Mouse (Mus musculus) heart, embryonic 16.5 days (tissue): ENCODE measurements around the gene Ncoa6. TPM values are rescaled to one million over a fixed set of nuclear protein-coding genes. Genes with fewer than 3 reads are reported as not detected.
A peak's percentile ranks its signal among the peaks of the same experiment; 100 is the strongest.

Experiments used
- ATAC-seq: fragments of 200-750 bp; cut with Nextera tagmentation; replicated peaks from 2 replicates; pipeline ENCODE4 v1.8.0; 2017; ENCODE audit warnings: moderate number of reproducible peaks; ENCODE audit not compliant: insufficient read depth, low FRiP score; ENCODE audit errors: extremely low read depth
- H3K27ac ChIP-seq: fragments of 300-500 bp; sonication (generic); 2 replicates; pipeline ENCODE4 v1.5.1; 2014; ENCODE audit warnings: mild to moderate bottlenecking, low read length, control low read depth, moderate library complexity
- H3K27me3 ChIP-seq: fragments of 300-500 bp; sonication (generic); 2 replicates; pipeline ENCODE4 v1.6.1; 2014; ENCODE audit warnings: low read length, mixed read lengths; ENCODE audit not compliant: control insufficient read depth, insufficient read depth
- H3K36me3 ChIP-seq: fragments of 300-500 bp; sonication (generic); 2 replicates; pipeline ENCODE4 v1.6.1; 2014; ENCODE audit not compliant: control insufficient read depth, insufficient read depth
- H3K4me1 ChIP-seq: fragments of 300-500 bp; sonication (generic); 2 replicates; pipeline ENCODE4 v1.6.1; 2014; ENCODE audit warnings: low read length, mixed read lengths; ENCODE audit not compliant: control insufficient read depth, insufficient read depth
- H3K4me2 ChIP-seq: fragments of 300-500 bp; sonication (generic); 2 replicates; pipeline ENCODE4 v1.6.1; 2014; ENCODE audit warnings: low read depth, mild to moderate bottlenecking, control low read depth, low read length
- H3K4me3 ChIP-seq: fragments of 300-500 bp; sonication (generic); 2 replicates; pipeline ENCODE4 v1.5.1; 2014; ENCODE audit warnings: mild to moderate bottlenecking, control low read depth, low read length
- H3K9ac ChIP-seq: fragments of 300-500 bp; sonication (generic); 2 replicates; pipeline ENCODE4 v1.6.1; 2014; ENCODE audit warnings: low read length, control low read depth
- H3K9me3 ChIP-seq: fragments of 300-500 bp; sonication (generic); replicated peaks from 2 replicates; pipeline ENCODE4 v1.6.1; 2016; ENCODE audit warnings: low read length; ENCODE audit not compliant: control insufficient read depth
- WGBS: fragments of 180-500 bp; shearing (Covaris S2); extraction: QIAGEN DNeasy Blood & Tissue Kit; methylation state at CpG from one replicate; pipeline ENCODE4 v1.1.7; 2014; 5-methylcytosine and 5-hydroxymethylcytosine counted together
- microRNA counts: library from miRNA; unstranded; fragments of <30 nt; microRNA quantifications from one replicate; lab custom pipeline; 2016
- microRNA-seq: library from miRNA; unstranded; fragments of <30 nt; microRNA quantifications from one replicate; pipeline ENCODE4, GENCODE M21; 2017
- polyA plus RNA-seq: library from polyadenylated mRNA; unstranded; fragments of >200 nt; fragmentation: Nextera tagmentation; extraction: Ambion mirVana; gene quantifications from 2 replicates; pipeline ENCODE4 v1.2.1, GENCODE M21; 2015

Ncoa6 gene
- polyA plus RNA-seq, 1 experiment from 2014 or later: 13.1 TPM

DNA sequence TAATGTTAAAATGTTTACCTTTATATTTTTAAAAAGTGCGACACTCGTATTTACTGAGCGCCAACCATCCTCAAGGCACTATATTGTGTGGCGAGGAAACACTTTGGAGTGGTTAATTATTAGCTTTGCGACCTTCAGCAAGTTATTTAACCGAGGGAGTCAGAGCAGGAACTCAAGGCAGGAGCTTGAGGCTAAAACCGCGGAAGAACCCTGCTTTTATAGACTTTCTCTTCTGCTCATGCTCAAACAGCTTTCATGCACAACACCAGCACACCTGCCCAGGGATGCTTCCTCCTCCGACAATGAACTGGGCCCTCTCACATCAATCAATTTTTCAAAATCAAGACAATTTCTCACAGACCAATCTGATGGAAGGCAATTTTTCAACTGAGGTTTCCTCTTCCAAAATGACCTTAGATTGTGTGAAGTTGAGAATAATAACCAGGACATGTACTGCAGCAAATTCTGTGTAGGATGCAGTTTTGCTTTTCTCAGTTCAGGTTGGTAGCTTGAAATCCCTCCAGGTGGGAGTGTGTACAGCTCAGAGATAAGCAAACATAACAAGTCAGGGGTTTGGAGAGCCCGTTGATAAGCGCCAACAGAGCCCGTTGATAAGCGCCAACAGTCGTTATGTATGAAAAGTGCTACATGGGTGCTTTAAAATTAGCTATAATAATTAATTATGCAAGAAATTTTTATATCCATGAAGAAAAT lies 115.9 kb downstream of the Ncoa6 start:
- H3K4me3 ChIP-seq: peak overlapping the region; percentile 82
- H3K9ac ChIP-seq: peak overlapping the region; percentile 76
- peak overlapping the region; percentile 64 for H3K27ac ChIP-seq
- no peaks in the 10 kb centered on the region for H3K36me3 ChIP-seq
- ATAC-seq: 0 out of 2 replicates have a peak, but pooled peaks have one; percentile 8
- H3K9me3 ChIP-seq: no peaks in the 10 kb centered on the region
- 22% methylated on average over 14 of the region's 14 CpGs for WGBS
- H3K4me2 ChIP-seq: peak overlapping the region; percentile 84
- peaks cover 12% of the 10 kb centered on the region for H3K4me1 ChIP-seq
- H3K27me3 ChIP-seq: no peaks in the 10 kb centered on the region

DNA sequence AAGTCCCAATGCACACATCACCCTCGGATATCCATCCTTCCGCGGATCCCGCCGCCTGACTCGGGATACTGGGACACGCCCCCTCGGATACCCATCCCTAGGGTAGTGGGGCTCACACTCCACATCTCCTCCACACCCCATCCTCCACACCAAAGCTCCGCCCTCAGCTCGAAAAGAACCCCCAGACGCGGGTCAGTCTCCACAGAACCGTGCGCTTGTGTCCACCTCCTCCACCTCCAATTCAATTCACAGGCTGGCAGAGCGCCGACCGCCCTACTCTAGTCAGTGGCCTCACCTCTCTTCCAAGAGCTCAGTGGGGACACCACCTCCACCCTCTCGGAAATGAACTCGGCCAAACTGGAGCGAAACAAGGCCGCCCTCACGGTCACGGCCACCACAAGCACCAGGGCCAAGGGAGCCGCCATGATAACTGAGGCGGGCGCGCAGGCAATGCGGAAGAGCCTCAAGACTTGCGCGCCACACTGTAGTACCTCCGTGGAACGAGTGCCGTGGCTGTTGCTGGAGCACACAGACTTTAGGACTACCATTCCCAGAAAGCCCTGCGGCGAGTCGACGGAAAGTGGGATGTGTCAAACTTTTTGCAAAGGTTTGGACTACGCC lies 116.6 kb downstream of the Ncoa6 start, which contains the start of gene Pigu:
Gene Pigu (minus strand): TSS at position 460 of the 621 bp plus-strand sequence.
- Histone ChIP-seq H3K27ac (peak within 1 kb of the TSS; percentile 82), H3K27me3 (no peaks in the 10 kb centered on the region), H3K4me3 (peak within 1 kb of the TSS; percentile 82), H3K9me3 (no peaks in the 10 kb centered on the region), H3K36me3 (no peaks in the 10 kb centered on the region), H3K9ac (peak within 1 kb of the TSS; percentile 91), H3K4me1 (peaks cover 12% of the 10 kb centered on the region), H3K4me2 (peak within 1 kb of the TSS; percentile 92)
- ATAC-seq: peak; percentile 99
- under 1% methylated on average over 38 of the region's 38 CpGs for WGBS

DNA sequence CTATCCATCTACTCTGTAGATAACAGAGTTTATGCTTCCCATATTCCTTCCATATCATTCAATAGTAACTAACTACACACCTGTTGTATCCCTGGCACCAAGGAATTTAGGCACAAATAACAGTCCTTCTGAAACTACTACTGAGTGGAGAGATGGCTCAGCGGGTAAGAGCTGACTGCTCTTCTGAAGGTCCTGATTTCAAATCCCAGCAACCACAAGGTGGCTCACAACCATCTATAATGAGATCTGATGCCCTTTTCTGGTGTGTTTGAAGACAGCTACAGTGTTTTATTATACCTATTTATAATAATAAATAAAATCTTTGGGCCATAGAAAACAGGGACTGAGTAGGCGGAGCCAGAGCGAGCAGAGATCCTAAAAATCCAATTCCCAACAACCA lies 119.3 kb downstream of the Ncoa6 start:
- H3K4me3 ChIP-seq: no peak overlapping the region
- peaks cover 12% of the 10 kb centered on the region for H3K4me1 ChIP-seq
- no peaks in the 10 kb centered on the region for H3K36me3 ChIP-seq
- H3K9ac ChIP-seq: no peak overlapping the region
- WGBS: 86% methylated on average over 3 of the region's 3 CpGs
- no peaks in the 10 kb centered on the region for H3K9me3 ChIP-seq
- no peak overlapping the region for H3K4me2 ChIP-seq
- no peaks in the 10 kb centered on the region for H3K27me3 ChIP-seq
- no peak overlapping the region for H3K27ac ChIP-seq
- no peak for ATAC-seq

DNA sequence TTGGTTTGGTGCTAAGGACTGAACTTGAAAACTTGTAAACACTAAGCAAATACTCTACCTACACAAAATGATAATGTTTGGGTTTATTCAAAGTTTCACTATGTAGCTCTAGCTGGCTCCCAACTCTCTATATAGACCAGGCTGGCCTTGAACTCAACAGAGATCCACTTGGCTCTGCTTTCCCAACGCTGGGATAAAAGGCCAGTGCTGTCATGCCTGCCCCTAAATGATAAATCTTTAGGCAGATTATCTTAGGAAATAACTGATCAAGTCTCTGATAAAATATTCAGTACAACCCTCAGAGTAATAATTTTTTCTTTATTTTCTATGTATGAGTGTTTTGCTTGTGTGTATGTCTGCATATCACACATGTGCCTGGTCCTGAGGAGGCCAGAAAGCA lies 127.0 kb downstream of the Ncoa6 start:
- Histone ChIP-seq H3K27me3 (no peaks in the 10 kb centered on the region), H3K4me2 (no peak overlapping the region), H3K27ac (no peak overlapping the region), H3K36me3 (peaks cover 3% of the 10 kb centered on the region; the same call in 1 of the 2 replicates), H3K9ac (no peak overlapping the region), H3K9me3 (no peaks in the 10 kb centered on the region), H3K4me3 (no peak overlapping the region), H3K4me1 (no peaks in the 10 kb centered on the region)
- 79% methylated on average over 1 of the region's 1 CpGs for WGBS
- ATAC-seq: no peak

MicroRNAs within 50 kb of the gene (microRNA counts, 519-probe panel; counts per million panel counts)
- microRNA mmu-miR-695 (lab: Ali Mortazavi, UCI): 2,386 counts per million, percentile 53 among the panel's probes with 10 or more counts

Small RNA genes lying within 50 kb of the gene (microRNA-seq; reads per million reads assigned to microRNA genes)
- gene Mir695: not detected

Other genes with a start within 250 kb of the Ncoa6 start
- 401 and 410 TPM in 2 replicates for gene Dynlrb1, start 237.4 kb downstream of the Ncoa6 start, polyA plus RNA-seq
- gene Map1lc3a, start 197.6 kb downstream of the Ncoa6 start, polyA plus RNA-seq: 427 and 460 TPM in 2 replicates
- 56.5 and 59.2 TPM in 2 replicates for gene Pigu, start 116.5 kb downstream of the Ncoa6 start, polyA plus RNA-seq
- 126 and 132 TPM in 2 replicates for gene Trp53inp2, start 92.8 kb downstream of the Ncoa6 start, polyA plus RNA-seq
- 24.7 and 26.1 TPM in 2 replicates for gene Acss2, start 44.1 kb upstream of the Ncoa6 start, polyA plus RNA-seq
- 1.2 and 2.1 TPM in 2 replicates for gene Ggt7, start 44.3 kb upstream of the Ncoa6 start, polyA plus RNA-seq
- gene Gss, start 118.9 kb upstream of the Ncoa6 start, polyA plus RNA-seq: 25.3 and 26.9 TPM in 2 replicates
- 22.4 and 26.4 TPM in 2 replicates for gene Myh7b, start 137.3 kb upstream of the Ncoa6 start, polyA plus RNA-seq
- gene Trpc4ap, start 218.5 kb upstream of the Ncoa6 start, polyA plus RNA-seq: 97.4 and 98.6 TPM in 2 replicates